ENCODE assay signal across 16 mouse cellular contexts in the genomic region with DNA sequence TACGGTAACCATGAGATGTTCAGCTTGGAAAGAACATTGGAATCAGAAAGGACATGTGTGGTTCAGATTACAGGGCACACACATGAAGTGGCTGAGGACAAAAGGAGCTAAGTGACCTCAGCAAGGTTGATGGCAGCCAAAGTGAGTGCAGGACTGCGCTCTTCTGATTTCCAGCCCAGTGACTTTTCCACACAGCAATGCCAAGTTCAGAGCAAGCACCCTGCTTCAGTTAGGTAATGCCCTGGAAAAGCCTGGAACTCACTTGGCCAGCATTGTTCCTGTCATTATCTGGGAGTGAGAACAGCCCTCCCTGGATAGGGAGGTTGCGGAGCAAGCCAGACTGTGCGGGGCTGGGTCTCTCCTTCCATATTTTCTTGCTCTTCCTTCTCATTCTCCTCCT.
DNase-seq lines count a peak whose midpoint lies in the region; ATAC-seq and TF ChIP-seq lines count a peak whose summit lies in the region.
"Had no signal": no experiment of that assay in that cellular context is flagged by ENCODE, and none has a peak within 500 bp of the region (broad histone marks: within the 10 kb centered on the region; RNA-seq: fewer than 3 reads in every experiment).

No protein-coding gene starts in this region.

- no peak for TF ChIP-seq POLR2A in lung, adult 2 months (IDR thresholded peaks at IDR 0.05; ENCODE audit: borderline replicate concordance, extremely low read depth, low read depth, low read length)

- H3K36me3 ChIP-seq in embryonic facial prominence, embryonic 13.5 days, result no peaks in the 10 kb centered on the region
- no peaks in the 10 kb centered on the region for H3K36me3 ChIP-seq in embryonic facial prominence, embryonic 10.5 days (replicated peaks)
- no peaks in the 10 kb centered on the region for H3K36me3 ChIP-seq in midbrain, embryonic 13.5 days
- H3K36me3 ChIP-seq: embryonic facial prominence, embryonic 12.5 days; forebrain, embryonic 12.5 days; neural tube, embryonic 13.5 days had no signal

- no peaks in the 10 kb centered on the region for H3K9me3 ChIP-seq in embryonic facial prominence, embryonic 13.5 days
- no peaks in the 10 kb centered on the region for H3K9me3 ChIP-seq in embryonic facial prominence, embryonic 10.5 days
- no peaks in the 10 kb centered on the region for H3K9me3 ChIP-seq in midbrain, embryonic 13.5 days
- H3K9me3 ChIP-seq: embryonic facial prominence, embryonic 12.5 days; forebrain, embryonic 12.5 days; neural tube, embryonic 13.5 days had no signal

- no peak for DNase-seq in embryonic facial prominence, embryonic 10.5 days (ENCODE audit: low spot score)
- peak; percentile 14 for DNase-seq in lung, postnatal 25 days (ENCODE audit: low spot score)
- DNase-seq in lung, adult 2 months, result no peak
- peak; percentile 53 for DNase-seq in gastrocnemius, postnatal 14 days
- DNase-seq in heart, postnatal 25 days (ENCODE audit: low spot score), result peak; percentile 75
- no peak for DNase-seq in embryo, embryonic 10.5 days (ENCODE audit: low spot score)
- DNase-seq: adrenal gland, adult 8-10 months; kidney, adult 18-20 months had no signal

- no peak overlapping the region for H3K4me2 ChIP-seq in embryonic facial prominence, embryonic 13.5 days
- no peak overlapping the region for H3K4me2 ChIP-seq in midbrain, embryonic 13.5 days (replicated peaks)
- H3K4me2 ChIP-seq: embryonic facial prominence, embryonic 12.5 days; forebrain, embryonic 12.5 days; hindbrain, embryonic 14.5 days; liver, embryonic 11.5 days; neural tube, embryonic 13.5 days had no signal

- H3K4me1 ChIP-seq in embryonic facial prominence, embryonic 13.5 days, result peaks cover 28% of the 10 kb centered on the region
- peaks cover 23% of the 10 kb centered on the region; the same call in 1 of the 2 replicates for H3K4me1 ChIP-seq in embryonic facial prominence, embryonic 10.5 days
- H3K4me1 ChIP-seq in lung, adult 2 months (ENCODE audit: control insufficient read depth, insufficient read depth, low read length), result no peaks in the 10 kb centered on the region; the same call in 1 of the 2 replicates
- H3K4me1 ChIP-seq in midbrain, embryonic 13.5 days (replicated peaks), result no peaks in the 10 kb centered on the region
- H3K4me1 ChIP-seq: forebrain, embryonic 12.5 days; neural tube, embryonic 13.5 days had no signal

- H3K27ac ChIP-seq in embryonic facial prominence, embryonic 13.5 days, result 0 out of 2 replicates have a peak overlapping the region, but pooled peaks have one; percentile 90
- H3K27ac ChIP-seq in embryonic facial prominence, embryonic 10.5 days (replicated peaks), result no peak overlapping the region
- H3K27ac ChIP-seq in midbrain, embryonic 13.5 days, result no peak overlapping the region
- H3K27ac ChIP-seq: forebrain, embryonic 12.5 days; hindbrain, embryonic 14.5 days; left cerebral cortex, adult 2 months; neural tube, embryonic 13.5 days had no signal

- WGBS in embryonic facial prominence, embryonic 13.5 days, result 87% methylated on average over 4 of the region's 4 CpGs
- WGBS in embryonic facial prominence, embryonic 10.5 days, result 96% methylated on average over 4 of the region's 4 CpGs
- WGBS in lung, adult 2 months, result 72% methylated on average over 4 of the region's 4 CpGs
- 97% methylated on average over 4 of the region's 4 CpGs for WGBS in midbrain, embryonic 13.5 days

- intact Hi-C loops in gastrocnemius, postnatal 14 days (cut with DNase I; ENCODE audit: low total_unique reads), result no loop called here
- intact Hi-C loops in heart, postnatal 25 days (cut with DNase I), result no loop called here

- no peak overlapping the region for H3K4me3 ChIP-seq in embryonic facial prominence, embryonic 13.5 days
- no peak overlapping the region for H3K4me3 ChIP-seq in embryonic facial prominence, embryonic 10.5 days
- H3K4me3 ChIP-seq in lung, adult 2 months (replicated peaks; ENCODE audit: extremely low read depth, low read depth, low read length), result no peak overlapping the region
- no peak overlapping the region for H3K4me3 ChIP-seq in midbrain, embryonic 13.5 days (replicated peaks)
- H3K4me3 ChIP-seq: embryonic facial prominence, embryonic 12.5 days; forebrain, embryonic 12.5 days; left cerebral cortex, adult 2 months; neural tube, embryonic 13.5 days had no signal

- no peak for TF ChIP-seq CTCF in lung, adult 2 months (IDR thresholded peaks at IDR 0.05; ENCODE audit: insufficient read depth, low read length)

- H3K9ac ChIP-seq in embryonic facial prominence, embryonic 13.5 days, result no peak overlapping the region
- no peak overlapping the region for H3K9ac ChIP-seq in midbrain, embryonic 13.5 days (replicated peaks)
- H3K9ac ChIP-seq: embryonic facial prominence, embryonic 12.5 days; forebrain, embryonic 12.5 days; hindbrain, embryonic 14.5 days; neural tube, embryonic 13.5 days had no signal

- ATAC-seq in embryonic facial prominence, embryonic 13.5 days (ENCODE audit: insufficient number of reproducible peaks, insufficient read depth, low FRiP score, low TSS enrichment, low read depth), result no peak
- ATAC-seq in midbrain, embryonic 13.5 days, result no peak

- H3K27me3 ChIP-seq in embryonic facial prominence, embryonic 13.5 days, result no peaks in the 10 kb centered on the region
- H3K27me3 ChIP-seq in embryonic facial prominence, embryonic 10.5 days (replicated peaks; ENCODE audit: low read depth, poor library complexity, severe bottlenecking), result no peaks in the 10 kb centered on the region
- H3K27me3 ChIP-seq in midbrain, embryonic 13.5 days, result no peaks in the 10 kb centered on the region
- H3K27me3 ChIP-seq: embryonic facial prominence, embryonic 12.5 days; forebrain, embryonic 12.5 days; neural tube, embryonic 13.5 days had no signal

Comparison
In these comparisons a context has a peak if more than half of its experiments do, and no peak if none do; other contexts are left out.
1. DNase-seq: peak in lung, postnatal 25 days (single experiment), gastrocnemius, postnatal 14 days (single experiment) and heart, postnatal 25 days (single experiment); none in embryonic facial prominence, embryonic 10.5 days (single experiment), lung, adult 2 months (single experiment) and embryo, embryonic 10.5 days (single experiment).